Mouse (Mus musculus): ENCODE data around the gene Pfkfb2.
"Not testable (repeated sequence)": the region's sequence is repeated elsewhere in the genome, so short reads cannot be mapped to it uniquely, and the experiment has no call there.

The Pfkfb2 gene

GRCm38 (mm10) chr1:130698601-130699000, 30.5 kb downstream of the Pfkfb2 start:
- no peak for DNase-seq (ENCODE audit: low spot score)

- no peak for DNase-seq (ENCODE audit: low spot score)
These were observed 45.1 kb downstream of the Pfkfb2 start for GRCm38 (mm10) chr1:130683905-130684304.

- no peak for DNase-seq (ENCODE audit: low spot score)
These were observed 47.2 kb downstream of the Pfkfb2 start for GRCm38 (mm10) chr1:130681656-130682413.

DNA sequence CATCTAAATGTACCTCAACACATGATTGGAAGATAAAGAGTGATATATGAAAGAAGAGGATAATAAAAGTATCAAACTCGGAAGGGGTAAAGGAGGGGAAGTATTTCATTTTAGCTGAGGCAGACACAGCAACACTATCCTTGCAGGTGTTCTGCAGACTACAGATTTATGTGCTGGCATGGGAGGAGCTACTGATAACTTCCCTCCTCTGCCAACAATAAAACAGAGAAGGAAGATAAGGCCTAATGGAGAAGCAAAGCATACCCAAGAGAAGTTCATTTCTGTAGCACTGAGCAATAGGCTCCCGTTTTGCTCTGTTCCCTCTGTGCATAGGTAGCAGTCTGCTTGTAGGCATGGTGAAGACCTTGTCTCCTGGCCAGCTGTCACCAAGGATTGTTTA, 48.0 kb downstream of the Pfkfb2 start:
- DNase-seq (ENCODE audit: low spot score) = no peak

DNA sequence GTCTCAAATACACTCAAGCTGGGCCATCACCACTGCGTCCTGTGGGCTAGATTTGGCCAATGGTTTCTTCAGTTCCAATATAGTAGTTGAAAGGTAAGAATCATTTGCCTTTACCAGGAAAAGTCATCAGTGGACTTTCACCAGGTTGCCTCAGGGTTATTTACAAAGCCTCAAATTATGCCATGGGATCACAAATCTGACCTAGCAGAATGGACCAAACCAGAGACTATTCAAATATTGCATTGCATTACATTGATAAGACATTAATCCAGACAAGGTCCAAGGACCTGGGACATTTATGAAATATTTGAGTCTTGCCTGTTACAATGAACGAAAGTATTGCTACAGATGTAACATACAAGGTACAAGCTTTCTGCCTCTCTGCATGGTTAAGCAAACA, 50.5 kb downstream of the Pfkfb2 start:
- DNase-seq (ENCODE audit: low spot score) = no peak

GRCm38 (mm10) chr1:130663576-130663975, 65.5 kb downstream of the Pfkfb2 start:
- not testable (repeated sequence) for DNase-seq (ENCODE audit: low spot score)

GRCm38 (mm10) chr1:130661454-130661853, 67.6 kb downstream of the Pfkfb2 start, which contains the start of gene C4bp:
TSS of gene C4bp (minus strand) at chr1:130661632.
- DNase-seq (ENCODE audit: low spot score) = no peak

DNA sequence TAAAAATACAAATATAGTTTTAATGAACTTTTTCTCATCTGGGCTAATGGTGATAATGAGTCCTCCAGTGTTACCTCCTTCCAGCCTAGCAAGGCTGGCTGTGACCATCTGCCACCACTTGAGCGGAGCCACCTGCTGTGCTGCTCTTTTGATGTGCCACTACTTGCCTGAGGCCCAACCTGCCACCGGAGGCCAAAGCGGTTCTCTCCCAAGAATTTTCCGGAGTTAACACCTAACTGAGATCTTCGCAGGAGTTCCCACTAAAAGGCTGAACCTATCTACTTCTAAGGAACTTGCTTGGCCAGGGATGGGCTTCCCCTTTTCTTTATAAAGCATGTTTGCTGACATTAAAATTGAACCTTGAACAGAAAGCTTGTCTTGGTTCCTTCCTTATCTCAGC, 69.4 kb downstream of the Pfkfb2 start:
- DNase-seq (ENCODE audit: low spot score) = not testable (repeated sequence)

- DNase-seq (ENCODE audit: low spot score) = no peak
These were observed 85.0 kb downstream of the Pfkfb2 start for GRCm38 (mm10) chr1:130644103-130644502.

DNA sequence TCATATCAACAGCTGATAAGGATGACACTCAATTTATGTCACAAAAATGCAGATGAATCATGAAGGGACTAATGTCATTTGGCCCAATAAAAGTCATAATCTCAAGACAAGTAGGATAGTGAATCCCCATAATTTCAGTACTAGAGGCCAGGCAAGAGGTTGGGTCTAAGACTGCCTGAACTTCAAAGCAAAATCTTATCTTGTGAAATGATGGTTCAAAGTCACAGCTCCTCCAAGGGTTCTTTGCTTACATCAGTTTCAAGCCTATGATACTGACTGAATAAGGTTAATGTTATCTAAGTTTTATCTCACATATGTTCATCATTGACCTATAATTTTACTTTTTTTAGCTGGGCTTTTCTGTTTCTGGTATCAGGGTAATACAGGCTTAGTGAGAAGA, 88.1 kb downstream of the Pfkfb2 start:
- no peak for DNase-seq (ENCODE audit: low spot score)
